8 mouse cellular contexts compared by ENCODE assay signal in the genomic region with DNA sequence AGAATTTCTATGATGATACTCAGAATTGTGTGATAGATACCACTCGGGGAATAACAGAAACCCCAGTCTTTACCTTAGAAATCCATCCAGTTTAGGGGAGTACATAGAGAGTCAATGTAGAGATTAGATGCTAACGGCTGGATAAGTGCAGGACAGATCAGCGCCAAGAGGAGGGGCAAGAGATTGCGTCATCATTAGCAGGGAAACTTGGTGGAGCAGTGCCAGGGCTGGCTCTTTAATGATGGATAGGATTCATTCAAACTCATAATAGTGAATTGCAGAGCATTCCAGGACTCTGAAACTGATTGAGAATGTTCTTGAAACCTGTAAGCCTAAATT. TPM values are rescaled to one million over a fixed set of nuclear protein-coding genes. Genes with fewer than 3 reads are reported as not detected.
DNase-seq lines count a peak whose midpoint lies in the region; ATAC-seq lines count a peak whose summit lies in the region.

No protein-coding gene starts in this region.

- WGBS in hindbrain, embryonic 13.5 days = 2% methylated on average over 4 of the region's 4 CpGs

- peaks cover 40% of the 10 kb centered on the region for H3K4me1 ChIP-seq in hindbrain, embryonic 13.5 days (replicated peaks)

- peak overlapping the region; percentile 98 for H3K4me3 ChIP-seq in hindbrain, embryonic 13.5 days

- H3K27me3 ChIP-seq in hindbrain, embryonic 13.5 days = no peaks in the 10 kb centered on the region

- H3K9ac ChIP-seq in hindbrain, embryonic 13.5 days = peak overlapping the region; percentile 97

- H3K4me2 ChIP-seq in hindbrain, embryonic 13.5 days = peak overlapping the region; percentile 94

- peak; percentile 82 for ATAC-seq in hindbrain, embryonic 13.5 days (ENCODE audit: low FRiP score)

- H3K36me3 ChIP-seq in hindbrain, embryonic 13.5 days = no peaks in the 10 kb centered on the region

- DNase-seq in layer of hippocampus, adult 11-12 months (ENCODE audit: low spot score) = peak; percentile 69
- DNase-seq in layer of hippocampus, adult 9-10 months (ENCODE audit: low spot score) = no peak
- peak; percentile 71 for DNase-seq in cerebellum, adult 9-11 months
- DNase-seq in frontal cortex, postnatal 36 days (ENCODE audit: low spot score in 2 of 2) = peak; percentile 23 to 44
- peak; percentile 18 to 57 for DNase-seq in layer of hippocampus, postnatal 25 days (ENCODE audit: extremely low spot score in 1 of 2, low spot score in 1 of 2)
- DNase-seq in lung, postnatal 10 days = peak; percentile 89
- DNase-seq in retina, postnatal 1 day = peak; percentile 72

- no peaks in the 10 kb centered on the region for H3K9me3 ChIP-seq in hindbrain, embryonic 13.5 days

- peak overlapping the region; percentile 97 for H3K27ac ChIP-seq in hindbrain, embryonic 13.5 days

RNA-seq across cellular contexts. Expression of a gene that starts 27.3 kb away (rescaled TPM):
- 301 and 314 TPM in 2 replicates for polyA plus RNA-seq in hindbrain, embryonic 13.5 days (2015; fragmentation: Nextera tagmentation; extraction: Ambion mirVana)
- 100 to 1,000 TPM; 212 to 221 TPM for total RNA-seq in layer of hippocampus, postnatal 25 days (2021)

RNA-seq across cellular contexts. Expression of a gene that starts 27.4 kb away (rescaled TPM):
- polyA plus RNA-seq in hindbrain, embryonic 13.5 days (2015; fragmentation: Nextera tagmentation; extraction: Ambion mirVana) = 5.5 and 5.6 TPM in 2 replicates
- 100 to 1,000 TPM; 136 to 138 TPM for total RNA-seq in layer of hippocampus, postnatal 25 days (2021)

RNA-seq across cellular contexts. Expression of a gene that starts 30.1 kb away (rescaled TPM):
- 36.6 and 37.6 TPM in 2 replicates for polyA plus RNA-seq in hindbrain, embryonic 13.5 days (2015; fragmentation: Nextera tagmentation; extraction: Ambion mirVana)
- total RNA-seq in layer of hippocampus, postnatal 25 days (2021) = 10 to 100 TPM; 89.2 to 97.9 TPM

RNA-seq across cellular contexts. Expression of a gene that starts 49.3 kb away (rescaled TPM):
- 7.9 and 8.6 TPM in 2 replicates for polyA plus RNA-seq in hindbrain, embryonic 13.5 days (2015; fragmentation: Nextera tagmentation; extraction: Ambion mirVana)
- 10 to 100 TPM in 1 of 2 experiments, 1 to 10 TPM in 1; 9.9 to 13.0 TPM for total RNA-seq in layer of hippocampus, postnatal 25 days (2021)
